ENCODE assay signal across 21 mouse cellular contexts in the genomic region with DNA sequence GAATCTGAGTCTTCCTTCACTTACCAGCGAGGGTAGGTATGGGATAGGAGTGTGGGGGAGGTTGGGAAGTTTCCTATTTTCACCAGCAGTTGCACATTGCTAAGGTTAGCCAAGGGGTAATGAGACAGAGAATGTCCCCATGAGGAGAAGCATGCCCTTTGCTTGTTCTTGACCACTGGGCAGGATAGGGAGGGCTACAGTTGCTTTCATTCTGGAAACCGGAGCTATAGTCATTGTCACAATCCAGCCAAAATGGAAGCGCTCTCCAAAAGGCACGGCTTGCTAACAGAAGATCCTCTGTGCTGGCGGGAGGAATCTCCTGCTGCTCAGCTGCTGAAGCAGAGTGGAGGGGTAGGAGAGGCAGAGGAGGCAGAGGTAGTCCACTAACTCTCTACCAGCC.
A peak's percentile ranks its signal among the peaks of the same experiment; 100 is the strongest.
DNase-seq lines count a peak whose midpoint lies in the region; ATAC-seq and TF ChIP-seq lines count a peak whose summit lies in the region.
"Had no signal": no experiment of that assay in that cellular context is flagged by ENCODE, and none has a peak within 500 bp of the region (broad histone marks: within the 10 kb centered on the region; RNA-seq: fewer than 3 reads in every experiment).

No protein-coding gene starts in this region.

- ATAC-seq in embryonic facial prominence, embryonic 11.5 days (replicated peaks; ENCODE audit: insufficient number of reproducible peaks, low FRiP score, low TSS enrichment, low read depth), result no peak
- ATAC-seq in hindbrain, embryonic 12.5 days (ENCODE audit: low FRiP score), result no peak
- ATAC-seq in hindbrain, postnatal 0 days, result no peak
- ATAC-seq: forebrain, embryonic 15.5 days; liver, embryonic 12.5 days had no signal

- peak; percentile 14 for DNase-seq in embryonic facial prominence, embryonic 11.5 days (ENCODE audit: low spot score)
- DNase-seq in embryonic facial prominence, embryonic 10.5 days (ENCODE audit: low spot score), result no peak
- peak; percentile 5 for DNase-seq in hindbrain, embryonic 10.5 days (ENCODE audit: low spot score)
- DNase-seq in Muller cell, postnatal 12 days (ENCODE audit: inconsistent ontology term), result peak; percentile 86
- peak; percentile 34 for DNase-seq in hindbrain, postnatal 0 days (ENCODE audit: low spot score)
- DNase-seq in right cerebral cortex, adult 18-20 months, result no peak
- DNase-seq: adrenal gland, postnatal 14 days; cerebellum, adult 11 months; cerebellum, postnatal 14 days; kidney, adult 11 months; lung, adult 2 months; thymus, postnatal 25 days had no signal

- H3K4me2 ChIP-seq in embryonic facial prominence, embryonic 11.5 days (ENCODE audit: low read depth, low read length), result no peak overlapping the region
- H3K4me2 ChIP-seq in hindbrain, embryonic 12.5 days (replicated peaks), result no peak overlapping the region; the same call in 1 of the 2 replicates
- peak overlapping the region; percentile 0; the same call in 1 of the 2 replicates for H3K4me2 ChIP-seq in hindbrain, postnatal 0 days (ENCODE audit: low read depth, low read length)
- H3K4me2 ChIP-seq: embryonic facial prominence, embryonic 12.5 days; forebrain, embryonic 15.5 days; limb, embryonic 12.5 days; liver, embryonic 12.5 days had no signal

- H3K27ac ChIP-seq in embryonic facial prominence, embryonic 11.5 days (replicated peaks; ENCODE audit: low read depth, low read length), result no peak overlapping the region
- no peak overlapping the region for H3K27ac ChIP-seq in embryonic facial prominence, embryonic 10.5 days (replicated peaks)
- H3K27ac ChIP-seq in hindbrain, embryonic 10.5 days, result no peak overlapping the region
- no peak overlapping the region for H3K27ac ChIP-seq in hindbrain, embryonic 12.5 days
- no peak overlapping the region for H3K27ac ChIP-seq in hindbrain, postnatal 0 days
- H3K27ac ChIP-seq: embryonic facial prominence, embryonic 12.5 days; forebrain, embryonic 15.5 days; kidney, postnatal 0 days; limb, embryonic 12.5 days; liver, embryonic 12.5 days had no signal

- TF ChIP-seq CTCF in hindbrain, postnatal 0 days (IDR thresholded peaks at IDR 0.05; ENCODE audit: low read depth), result no peak

- no peaks in the 10 kb centered on the region for H3K36me3 ChIP-seq in embryonic facial prominence, embryonic 11.5 days (replicated peaks; ENCODE audit: control insufficient read depth, insufficient read depth, low read depth, low read length)
- H3K36me3 ChIP-seq in embryonic facial prominence, embryonic 10.5 days (replicated peaks), result no peaks in the 10 kb centered on the region
- H3K36me3 ChIP-seq in hindbrain, embryonic 10.5 days, result no peaks in the 10 kb centered on the region
- no peaks in the 10 kb centered on the region for H3K36me3 ChIP-seq in hindbrain, embryonic 12.5 days
- no peaks in the 10 kb centered on the region for H3K36me3 ChIP-seq in hindbrain, postnatal 0 days (ENCODE audit: insufficient read depth, low read length)
- H3K36me3 ChIP-seq: embryonic facial prominence, embryonic 12.5 days; forebrain, embryonic 15.5 days; G1E; limb, embryonic 12.5 days; liver, embryonic 12.5 days had no signal

- H3K4me3 ChIP-seq in embryonic facial prominence, embryonic 11.5 days (ENCODE audit: low read depth, low read length), result no peak overlapping the region
- H3K4me3 ChIP-seq in embryonic facial prominence, embryonic 10.5 days, result no peak overlapping the region
- no peak overlapping the region for H3K4me3 ChIP-seq in hindbrain, embryonic 10.5 days
- H3K4me3 ChIP-seq in hindbrain, embryonic 12.5 days, result no peak overlapping the region
- no peak overlapping the region for H3K4me3 ChIP-seq in hindbrain, postnatal 0 days (ENCODE audit: low read length)
- H3K4me3 ChIP-seq: embryonic facial prominence, embryonic 12.5 days; erythroblast, embryonic 14.5 days; forebrain, embryonic 15.5 days; limb, embryonic 12.5 days; liver, embryonic 12.5 days; megakaryocyte, embryonic 14.5 days had no signal

- H3K4me1 ChIP-seq in embryonic facial prominence, embryonic 11.5 days (ENCODE audit: control insufficient read depth, insufficient read depth, low read length), result no peaks in the 10 kb centered on the region
- peaks cover 4% of the 10 kb centered on the region; the same call in 1 of the 2 replicates for H3K4me1 ChIP-seq in embryonic facial prominence, embryonic 10.5 days
- H3K4me1 ChIP-seq in hindbrain, embryonic 10.5 days (replicated peaks), result peaks cover 8% of the 10 kb centered on the region; the same call in 1 of the 2 replicates
- no peaks in the 10 kb centered on the region for H3K4me1 ChIP-seq in hindbrain, embryonic 12.5 days
- H3K4me1 ChIP-seq in hindbrain, postnatal 0 days (ENCODE audit: insufficient read depth, low read length), result peaks cover 3% of the 10 kb centered on the region; the same call in 1 of the 2 replicates
- H3K4me1 ChIP-seq: embryonic facial prominence, embryonic 12.5 days; forebrain, embryonic 15.5 days; limb, embryonic 12.5 days; liver, embryonic 12.5 days; megakaryocyte, embryonic 14.5 days had no signal

- no peaks in the 10 kb centered on the region for H3K27me3 ChIP-seq in embryonic facial prominence, embryonic 11.5 days (ENCODE audit: control insufficient read depth, insufficient read depth, low read length)
- H3K27me3 ChIP-seq in embryonic facial prominence, embryonic 10.5 days (replicated peaks; ENCODE audit: low read depth, poor library complexity, severe bottlenecking), result no peaks in the 10 kb centered on the region
- no peaks in the 10 kb centered on the region for H3K27me3 ChIP-seq in hindbrain, embryonic 10.5 days (ENCODE audit: insufficient read depth, poor library complexity, severe bottlenecking)
- no peaks in the 10 kb centered on the region for H3K27me3 ChIP-seq in hindbrain, embryonic 12.5 days
- no peaks in the 10 kb centered on the region for H3K27me3 ChIP-seq in hindbrain, postnatal 0 days (ENCODE audit: insufficient read depth, low read length)
- H3K27me3 ChIP-seq: embryonic facial prominence, embryonic 12.5 days; forebrain, embryonic 15.5 days; limb, embryonic 12.5 days; liver, embryonic 12.5 days; megakaryocyte, embryonic 14.5 days had no signal

- H3K9ac ChIP-seq in embryonic facial prominence, embryonic 11.5 days (replicated peaks; ENCODE audit: low read length), result no peak overlapping the region
- H3K9ac ChIP-seq in hindbrain, embryonic 12.5 days, result no peak overlapping the region
- H3K9ac ChIP-seq in hindbrain, postnatal 0 days (replicated peaks; ENCODE audit: low read length), result no peak overlapping the region
- H3K9ac ChIP-seq: embryonic facial prominence, embryonic 12.5 days; forebrain, embryonic 15.5 days; limb, embryonic 12.5 days; liver, embryonic 12.5 days had no signal

- WGBS in embryonic facial prominence, embryonic 11.5 days, result 20% methylated on average over 5 of the region's 5 CpGs
- 14% methylated on average over 5 of the region's 5 CpGs for WGBS in embryonic facial prominence, embryonic 10.5 days
- WGBS in hindbrain, embryonic 10.5 days, result 17% methylated on average over 5 of the region's 5 CpGs
- 22% methylated on average over 5 of the region's 5 CpGs for WGBS in hindbrain, embryonic 12.5 days
- WGBS in hindbrain, postnatal 0 days, result 12% methylated on average over 5 of the region's 5 CpGs

- no peaks in the 10 kb centered on the region for H3K9me3 ChIP-seq in embryonic facial prominence, embryonic 11.5 days (replicated peaks; ENCODE audit: control insufficient read depth, low read length)
- no peaks in the 10 kb centered on the region for H3K9me3 ChIP-seq in embryonic facial prominence, embryonic 10.5 days
- H3K9me3 ChIP-seq in hindbrain, embryonic 10.5 days, result no peaks in the 10 kb centered on the region
- no peaks in the 10 kb centered on the region for H3K9me3 ChIP-seq in hindbrain, embryonic 12.5 days (replicated peaks)
- no peaks in the 10 kb centered on the region for H3K9me3 ChIP-seq in hindbrain, postnatal 0 days (ENCODE audit: low read length)
- H3K9me3 ChIP-seq: embryonic facial prominence, embryonic 12.5 days; forebrain, embryonic 15.5 days; limb, embryonic 12.5 days had no signal

Comparison
In these comparisons a context has a peak if more than half of its experiments do, and no peak if none do; other contexts are left out.
1. DNase-seq: peak in embryonic facial prominence, embryonic 11.5 days (single experiment), hindbrain, embryonic 10.5 days (single experiment), Muller cell, postnatal 12 days (single experiment) and hindbrain, postnatal 0 days (single experiment); none in embryonic facial prominence, embryonic 10.5 days (single experiment) and right cerebral cortex, adult 18-20 months (single experiment).